Mouse (Mus musculus): Measurements from ENCODE around the gene Cfap99. TPM values are rescaled to one million over a fixed set of nuclear protein-coding genes. Genes with fewer than 3 reads are reported as not detected.

Cfap99 gene
- 0.38 TPM in 1 of 3 replicates, not detected in the others for total RNA-seq (2017)

DNA sequence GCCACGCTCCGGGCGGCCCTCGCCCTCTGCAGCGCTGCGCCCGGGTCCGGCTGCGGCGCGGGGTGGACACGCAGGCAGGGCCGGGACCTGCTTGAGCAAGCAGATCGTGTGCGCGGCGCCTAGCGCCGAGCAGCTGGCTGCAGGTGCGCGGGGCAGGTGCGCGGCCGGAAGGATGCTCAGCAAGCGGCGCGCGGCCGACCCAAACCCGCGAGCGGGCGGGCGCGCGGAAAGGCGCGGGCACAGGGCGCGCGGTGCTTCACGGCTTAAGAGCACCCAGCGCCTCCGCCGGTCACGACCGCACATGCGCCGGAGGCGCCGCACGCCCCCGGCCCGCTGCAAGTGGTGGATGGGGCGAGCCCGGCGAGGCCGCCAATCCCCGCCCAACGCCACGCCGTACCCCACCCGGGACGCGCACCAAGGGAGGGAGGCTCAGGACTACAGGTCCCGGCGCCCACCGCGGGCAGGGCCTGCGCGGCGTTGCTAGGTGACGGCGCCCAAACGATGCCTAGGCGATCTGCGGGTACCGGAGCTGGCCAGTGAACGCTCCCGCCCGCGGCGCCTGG is at the start of gene Cfap99, which contains the start of gene Zfyve28:
Cfap99 (plus strand) TSS at position 447 of the 563 bp plus-strand sequence.
Zfyve28 (minus strand) TSS at position 296 of the 563 bp plus-strand sequence.
- no peak for ATAC-seq (replicated peaks; ENCODE audit: insufficient number of reproducible peaks, low FRiP score, low TSS enrichment, poor library complexity, severe bottlenecking)

DNA sequence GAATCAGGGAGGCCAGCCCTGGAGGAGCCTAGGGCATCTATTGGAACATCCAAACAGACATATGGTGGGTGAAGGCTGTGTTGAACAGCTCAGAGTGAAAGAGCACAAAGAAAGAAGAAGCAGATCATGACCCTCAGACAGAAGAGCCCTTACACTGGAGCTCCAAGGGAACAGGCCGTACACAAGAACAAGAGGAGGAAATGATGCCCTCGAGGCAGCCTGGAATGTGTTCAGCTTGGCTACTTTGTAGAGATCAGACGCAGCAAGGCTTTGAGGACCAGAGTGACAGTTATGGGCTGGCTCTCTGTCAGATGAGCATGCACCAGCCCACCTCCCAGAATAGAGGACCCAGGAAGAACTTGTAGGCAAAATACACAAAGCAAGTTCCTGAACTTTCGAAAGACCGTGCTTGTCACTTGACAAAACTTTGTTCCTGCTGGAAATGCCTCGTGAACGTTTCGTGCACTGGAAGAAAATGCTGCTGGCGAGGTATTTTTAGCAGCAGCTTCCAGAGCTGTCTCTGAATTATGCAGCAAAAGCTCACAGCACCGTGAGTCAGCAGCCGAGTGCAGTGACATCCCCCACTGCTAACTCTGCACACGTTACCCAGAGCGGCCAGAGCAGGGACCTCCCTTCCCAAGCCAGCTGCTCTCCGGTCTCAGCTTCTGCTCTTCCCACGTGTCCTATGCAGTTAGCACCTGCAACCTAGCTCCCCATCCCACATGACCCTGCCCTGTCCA is 46.0 kb upstream of the Cfap99 start:
- no peak for ATAC-seq (replicated peaks; ENCODE audit: insufficient number of reproducible peaks, low FRiP score, low TSS enrichment, poor library complexity, severe bottlenecking)

DNA sequence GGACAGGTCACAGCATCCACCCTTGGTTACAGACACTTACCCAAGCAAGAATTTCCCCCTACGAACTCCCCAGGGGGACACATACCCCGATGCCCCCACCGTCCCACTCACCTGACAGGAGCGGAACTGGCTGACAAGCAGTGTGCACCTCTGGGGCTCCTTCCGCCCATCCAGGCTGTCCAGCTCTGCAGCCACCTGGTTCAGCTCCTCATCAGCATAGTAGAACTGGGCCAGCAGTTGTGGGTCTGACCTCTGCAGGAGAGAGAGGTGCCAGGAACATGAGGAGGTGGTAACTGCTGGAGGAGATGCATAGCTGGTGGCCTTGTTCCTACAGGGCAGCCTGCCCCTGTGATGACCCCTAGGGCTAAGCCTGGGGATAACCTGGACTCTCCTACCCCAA is 45.3 kb upstream of the Cfap99 start:
- no peak for ATAC-seq (replicated peaks; ENCODE audit: insufficient number of reproducible peaks, low FRiP score, low TSS enrichment, poor library complexity, severe bottlenecking)

DNA sequence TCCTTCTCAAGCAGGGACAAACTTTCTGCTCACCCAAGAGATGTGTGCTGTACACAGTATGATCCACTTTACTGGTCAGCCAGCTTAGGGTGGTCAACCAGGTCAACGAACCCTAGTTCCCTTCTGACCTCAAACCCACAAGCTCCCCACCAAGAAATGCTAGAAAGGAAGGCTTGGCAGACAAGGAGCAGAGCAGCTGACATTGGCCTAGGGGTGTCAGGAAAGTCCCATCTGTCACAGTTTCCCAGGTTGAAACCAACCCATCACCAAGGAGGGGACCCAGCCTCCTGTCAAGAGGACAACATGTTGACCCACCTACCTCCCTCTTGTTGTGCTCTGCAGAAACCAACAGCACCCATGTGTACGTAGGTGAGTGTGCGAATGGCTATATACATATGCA is 42.0 kb upstream of the Cfap99 start:
- no peak for ATAC-seq (replicated peaks; ENCODE audit: insufficient number of reproducible peaks, low FRiP score, low TSS enrichment, poor library complexity, severe bottlenecking)

DNA sequence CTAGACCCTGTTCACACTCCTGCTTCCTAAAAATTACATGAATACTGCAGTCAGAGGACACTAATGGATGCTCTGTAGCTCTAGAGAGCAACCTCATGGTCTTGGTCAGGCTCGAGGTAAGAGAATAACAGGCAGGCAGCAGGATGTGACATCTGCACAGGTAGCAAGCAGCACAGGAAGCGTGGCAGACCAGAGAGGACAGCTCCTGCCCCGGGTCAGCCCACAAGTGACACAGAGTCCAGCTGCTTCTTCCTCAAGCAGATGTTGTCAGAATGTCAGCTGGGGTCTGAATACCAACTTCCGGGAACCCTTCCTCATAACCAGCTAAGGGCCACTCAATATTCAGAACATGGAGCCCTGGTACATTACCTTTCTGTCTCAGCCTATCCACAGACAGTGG is 39.3 kb upstream of the Cfap99 start:
- no peak for ATAC-seq (replicated peaks; ENCODE audit: insufficient number of reproducible peaks, low FRiP score, low TSS enrichment, poor library complexity, severe bottlenecking)

DNA sequence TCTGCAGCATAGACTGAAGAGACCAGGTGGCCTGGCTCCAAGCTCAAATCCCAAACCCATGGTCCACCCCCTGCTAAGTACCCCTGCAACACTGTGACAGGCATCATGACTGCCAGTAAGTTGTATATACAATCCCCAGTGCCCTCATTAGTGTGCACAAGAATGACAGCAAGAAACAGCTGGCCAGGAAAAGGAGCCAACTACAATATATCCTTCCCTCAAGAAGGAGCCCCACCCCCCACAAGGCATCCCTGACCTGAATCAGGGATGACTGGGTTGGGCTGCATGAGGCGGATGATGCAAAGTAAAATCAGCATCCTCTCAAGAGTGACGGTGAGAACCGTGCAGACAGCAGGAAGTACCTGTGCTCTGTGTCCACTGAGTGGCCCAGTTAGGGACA is 38.3 kb upstream of the Cfap99 start:
- ATAC-seq (replicated peaks; ENCODE audit: insufficient number of reproducible peaks, low FRiP score, low TSS enrichment, poor library complexity, severe bottlenecking), result no peak

DNA sequence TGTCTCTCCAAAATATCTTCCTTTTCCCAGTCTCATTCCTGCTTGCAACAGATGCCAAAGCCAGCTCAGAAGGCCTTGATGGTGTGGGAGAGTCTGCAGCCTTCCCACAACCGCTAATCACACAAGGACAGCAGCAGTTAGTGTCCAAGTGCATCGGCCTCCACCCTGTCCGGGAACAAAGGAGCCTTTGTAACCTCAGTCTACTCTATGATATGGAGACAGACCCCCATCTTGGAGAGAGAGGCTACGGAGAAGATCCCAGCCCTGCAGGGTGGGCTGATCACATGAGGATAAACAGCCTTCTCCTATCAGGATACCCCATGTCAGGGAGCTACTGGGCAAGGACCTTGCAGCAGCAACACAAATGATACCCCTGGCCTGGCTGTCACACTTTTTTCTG is 36.6 kb upstream of the Cfap99 start:
- ATAC-seq (replicated peaks; ENCODE audit: insufficient number of reproducible peaks, low FRiP score, low TSS enrichment, poor library complexity, severe bottlenecking), result no peak

DNA sequence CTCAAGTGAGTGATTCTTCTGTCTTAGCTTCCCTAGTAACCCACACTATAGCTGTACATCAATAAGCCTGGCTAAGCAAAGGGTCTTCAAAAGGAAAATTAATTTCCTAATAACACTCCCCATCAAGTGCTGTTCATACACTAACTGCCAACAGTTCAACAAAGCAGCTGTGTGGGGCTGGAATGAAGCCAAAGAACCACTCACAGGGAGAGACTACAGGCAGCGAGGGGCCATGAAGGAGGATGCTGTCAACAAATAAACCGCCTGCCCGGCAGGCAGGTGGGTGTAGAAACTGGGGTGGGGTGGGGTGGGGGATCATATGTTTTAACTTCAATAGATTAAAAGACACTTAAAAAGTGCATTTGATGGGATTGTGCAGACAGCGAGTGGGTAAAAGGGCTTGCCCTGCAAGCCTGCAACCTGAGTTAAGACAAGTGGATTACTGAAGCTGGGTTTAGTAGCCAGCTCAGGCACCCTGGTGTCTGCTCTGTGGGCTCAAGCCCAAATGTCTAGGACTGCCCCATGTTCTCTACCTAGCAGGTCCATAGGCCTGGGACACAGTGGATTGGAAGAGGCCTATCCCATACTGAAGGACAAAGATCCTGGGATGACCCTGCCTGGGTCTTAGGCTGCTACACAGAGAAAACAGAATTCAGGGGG is 36.0 kb upstream of the Cfap99 start:
- no peak for ATAC-seq (replicated peaks; ENCODE audit: insufficient number of reproducible peaks, low FRiP score, low TSS enrichment, poor library complexity, severe bottlenecking)

DNA sequence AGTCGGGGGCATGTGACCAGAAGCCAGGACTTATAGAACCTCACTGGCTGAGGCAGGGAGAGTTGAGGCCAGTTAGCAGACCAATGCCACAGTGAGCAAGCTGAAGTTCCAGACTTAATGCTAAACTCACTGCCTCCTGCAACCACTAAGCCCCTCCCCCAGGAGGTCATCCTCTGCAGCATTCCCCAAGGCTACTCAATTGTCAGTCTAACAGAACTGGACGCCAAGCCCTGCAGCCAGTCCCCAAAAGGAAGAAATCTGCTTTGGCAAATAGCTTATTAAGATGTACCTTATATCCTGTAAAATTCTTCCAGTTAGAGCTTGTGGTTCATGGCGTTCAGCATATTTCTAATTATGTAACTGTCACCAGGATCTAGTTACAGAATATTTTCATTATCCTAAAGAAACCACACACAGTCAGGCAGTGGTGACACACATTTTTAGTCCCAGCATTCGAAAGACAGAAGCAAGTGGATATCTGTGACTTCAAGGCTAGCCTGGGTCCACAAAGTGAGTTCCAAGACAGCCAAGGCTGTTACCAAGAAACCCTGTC is 35.4 kb upstream of the Cfap99 start:
- ATAC-seq (replicated peaks; ENCODE audit: insufficient number of reproducible peaks, low FRiP score, low TSS enrichment, poor library complexity, severe bottlenecking), result no peak

DNA sequence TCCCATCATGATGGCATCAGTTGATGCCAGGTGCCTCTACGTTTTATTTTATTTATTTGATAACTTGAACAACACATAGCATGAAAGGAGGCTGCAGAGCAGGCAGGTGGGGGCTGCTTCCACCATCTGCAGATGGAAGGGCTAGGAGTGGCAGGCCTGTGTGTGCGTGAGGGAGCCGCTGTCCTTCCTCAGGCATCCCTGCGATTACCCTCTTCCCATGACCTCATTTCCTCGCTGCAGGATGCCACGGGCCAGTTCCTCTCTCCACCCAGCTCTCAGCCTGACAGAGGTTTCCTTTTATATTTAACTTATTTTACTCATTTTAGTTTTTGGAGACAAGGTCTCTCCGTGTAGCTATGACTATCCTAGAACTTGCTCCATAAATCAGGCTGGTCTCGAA is 34.1 kb upstream of the Cfap99 start:
- ATAC-seq (replicated peaks; ENCODE audit: insufficient number of reproducible peaks, low FRiP score, low TSS enrichment, poor library complexity, severe bottlenecking), result no peak

DNA sequence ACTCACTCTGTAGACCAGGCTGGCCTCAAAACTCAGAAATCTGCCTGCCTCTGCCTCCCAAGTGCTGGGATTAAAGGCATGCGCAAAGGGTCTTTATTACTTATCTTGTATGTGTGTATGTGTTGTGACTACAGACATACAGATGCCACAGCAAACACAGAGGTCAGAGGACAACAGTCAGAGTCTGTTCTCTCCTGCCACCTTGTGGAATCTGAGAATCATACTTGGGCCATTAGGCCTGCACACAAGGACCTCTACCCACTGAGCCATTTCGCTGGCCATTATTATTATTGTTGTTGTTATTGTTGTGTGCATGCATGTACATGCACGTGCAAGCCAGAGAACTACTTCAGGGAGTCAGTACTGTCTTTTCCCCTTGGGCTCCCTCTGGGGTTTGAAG is 33.2 kb upstream of the Cfap99 start:
- ATAC-seq (replicated peaks; ENCODE audit: insufficient number of reproducible peaks, low FRiP score, low TSS enrichment, poor library complexity, severe bottlenecking), result no peak

DNA sequence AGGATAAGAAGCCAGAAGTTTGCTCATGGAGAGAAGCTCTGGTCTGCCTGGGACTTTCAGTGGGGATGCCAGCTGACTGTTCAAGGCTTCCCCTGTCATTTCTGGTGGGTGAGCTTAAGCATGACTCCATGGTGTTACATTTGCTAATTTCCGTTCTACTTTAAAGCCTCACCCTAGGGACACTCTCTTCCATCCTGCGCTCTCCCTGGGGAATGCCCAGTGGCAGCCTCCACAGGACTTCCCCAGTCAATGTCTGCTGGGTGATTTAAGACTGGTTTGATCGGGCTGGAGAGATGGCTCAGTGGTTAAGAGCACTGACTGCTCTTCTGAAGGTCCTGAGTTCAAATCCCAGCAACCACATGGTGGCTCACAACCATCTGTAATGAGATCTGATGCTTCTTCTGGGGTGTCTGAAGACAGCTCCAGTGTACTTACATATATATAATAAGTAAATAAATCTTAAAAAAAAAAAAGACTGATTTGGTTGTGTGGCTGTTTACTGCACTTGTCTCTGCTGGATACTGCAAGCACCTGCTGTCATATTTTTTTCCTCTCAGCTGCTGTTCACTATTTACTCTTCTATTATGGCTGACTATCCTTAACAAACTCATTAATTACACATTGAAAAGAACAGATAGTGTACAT is 29.1 kb upstream of the Cfap99 start:
- ATAC-seq (replicated peaks; ENCODE audit: insufficient number of reproducible peaks, low FRiP score, low TSS enrichment, poor library complexity, severe bottlenecking), result no peak

DNA sequence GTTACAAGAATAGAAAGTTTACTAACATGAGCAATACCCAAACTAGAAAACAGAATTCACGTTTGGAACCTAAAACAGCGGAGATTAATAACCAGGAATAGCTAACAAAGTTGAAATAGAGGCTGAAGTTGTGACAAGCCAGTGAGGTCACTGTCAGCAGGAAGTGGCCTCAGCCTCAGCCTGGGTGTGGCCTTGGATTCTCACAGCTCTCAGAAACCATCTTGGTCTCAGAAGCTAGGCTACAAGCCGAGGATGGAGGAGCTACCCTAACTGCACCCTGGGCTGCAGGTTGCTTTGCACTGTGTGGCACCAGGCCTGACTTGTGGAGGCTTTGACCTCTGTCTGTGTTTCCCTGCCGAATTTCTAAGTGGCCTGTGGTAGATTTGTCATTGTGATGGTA is 22.3 kb upstream of the Cfap99 start:
- ATAC-seq (replicated peaks; ENCODE audit: insufficient number of reproducible peaks, low FRiP score, low TSS enrichment, poor library complexity, severe bottlenecking), result peak; percentile 82

DNA sequence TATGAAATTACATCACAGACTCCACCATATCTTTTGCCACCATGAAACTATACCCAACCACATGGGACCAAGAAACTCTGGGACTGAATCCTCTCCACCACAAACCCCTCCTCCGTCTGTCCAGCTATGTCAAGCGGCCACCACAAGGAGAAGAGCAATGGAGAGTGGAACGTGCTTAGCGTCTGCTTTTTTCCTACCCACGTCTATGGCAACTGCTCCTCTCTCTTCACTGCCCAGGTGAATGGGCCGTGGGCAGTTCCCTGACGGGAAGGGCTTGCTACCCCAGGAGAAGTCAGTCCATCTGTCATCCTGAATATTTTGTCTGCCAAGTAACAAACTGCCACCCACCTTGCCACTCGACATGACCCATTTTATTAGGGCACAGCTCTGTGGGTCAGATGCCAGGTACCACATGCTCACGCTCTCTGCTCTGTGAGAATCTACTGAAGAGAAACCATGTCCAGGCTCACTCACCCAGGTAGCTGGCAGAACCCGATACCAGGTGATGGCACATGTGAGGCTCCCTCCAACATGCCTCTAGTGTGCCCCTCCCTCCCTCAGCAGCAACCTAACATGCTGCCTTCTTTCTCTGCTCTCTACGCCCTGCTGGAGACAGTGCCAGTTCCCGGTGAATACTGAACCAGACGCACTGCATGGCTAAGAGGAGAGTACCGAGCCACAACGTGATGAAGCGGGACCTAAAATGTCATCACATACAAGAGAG is 19.0 kb upstream of the Cfap99 start:
- no peak for ATAC-seq (replicated peaks; ENCODE audit: insufficient number of reproducible peaks, low FRiP score, low TSS enrichment, poor library complexity, severe bottlenecking)

DNA sequence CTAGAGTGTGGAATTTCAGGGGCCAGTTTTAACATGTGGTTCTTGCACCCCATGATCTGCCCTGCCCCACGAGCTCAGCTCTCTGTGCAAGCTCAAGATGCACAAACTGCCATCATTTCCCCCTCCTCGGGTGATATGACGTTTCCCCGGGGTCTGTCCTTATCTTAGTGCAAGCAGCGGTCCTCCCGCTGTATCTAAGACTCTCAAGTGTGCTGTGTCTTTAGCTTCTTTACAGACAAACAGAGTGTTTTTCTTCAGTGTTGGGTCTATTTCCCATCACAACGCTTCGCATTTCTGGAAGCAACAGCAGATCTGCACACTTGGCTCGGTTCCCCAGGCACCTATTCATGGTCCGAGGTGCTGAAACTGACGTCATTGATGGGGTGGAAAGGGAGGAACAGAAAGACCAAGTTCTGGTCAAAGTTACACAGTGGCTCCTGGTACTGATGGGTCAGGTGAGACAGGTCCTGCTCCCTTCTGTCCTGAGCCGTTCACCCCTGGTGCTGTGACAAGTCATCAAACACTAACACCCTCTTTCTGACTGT is 18.4 kb upstream of the Cfap99 start:
- ATAC-seq (replicated peaks; ENCODE audit: insufficient number of reproducible peaks, low FRiP score, low TSS enrichment, poor library complexity, severe bottlenecking), result no peak

DNA sequence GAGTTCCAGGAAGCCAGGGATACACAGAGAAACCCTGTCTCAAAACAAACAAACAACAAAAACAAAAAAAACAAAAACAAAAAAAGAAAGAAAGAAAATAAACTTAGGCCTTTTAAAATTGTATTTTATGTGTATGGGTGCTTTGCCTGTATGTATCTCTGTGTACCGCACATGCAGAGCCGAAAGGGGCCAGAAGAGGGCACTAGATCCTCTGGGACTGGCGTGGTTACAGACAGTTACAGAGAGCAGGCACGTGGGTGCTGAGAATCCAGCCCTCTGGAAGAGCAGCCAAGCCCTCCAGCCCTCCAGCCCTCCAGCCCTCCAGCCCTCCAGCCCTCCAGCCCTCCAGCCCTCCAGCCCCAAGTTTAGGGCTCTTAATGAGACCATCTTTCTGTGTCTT is 16.7 kb upstream of the Cfap99 start:
- peak; percentile 62; the same call in 1 of the 2 replicates for ATAC-seq (replicated peaks; ENCODE audit: insufficient number of reproducible peaks, low FRiP score, low TSS enrichment, poor library complexity, severe bottlenecking)

DNA sequence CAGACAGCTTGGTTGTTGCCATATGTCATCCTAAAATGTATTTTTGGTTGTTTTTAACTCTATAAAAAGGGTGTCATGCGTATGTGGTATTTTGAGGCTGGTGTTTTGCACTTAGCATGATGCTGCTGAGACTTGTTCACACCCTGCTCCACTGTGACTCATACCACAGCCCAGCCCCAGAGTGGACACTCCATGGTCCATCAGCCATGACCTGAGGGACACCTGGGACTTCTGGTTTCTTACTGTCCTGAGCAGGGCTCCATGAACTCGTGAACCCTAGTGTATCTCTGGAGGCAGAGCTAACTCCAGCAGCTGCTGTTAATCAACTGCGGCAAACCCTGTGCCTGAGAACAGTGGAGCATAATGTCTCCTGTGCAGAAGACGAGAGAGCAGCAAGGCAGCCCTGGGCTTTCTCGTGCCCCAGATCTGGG is 15.1 kb upstream of the Cfap99 start:
- no peak for ATAC-seq (replicated peaks; ENCODE audit: insufficient number of reproducible peaks, low FRiP score, low TSS enrichment, poor library complexity, severe bottlenecking)

DNA sequence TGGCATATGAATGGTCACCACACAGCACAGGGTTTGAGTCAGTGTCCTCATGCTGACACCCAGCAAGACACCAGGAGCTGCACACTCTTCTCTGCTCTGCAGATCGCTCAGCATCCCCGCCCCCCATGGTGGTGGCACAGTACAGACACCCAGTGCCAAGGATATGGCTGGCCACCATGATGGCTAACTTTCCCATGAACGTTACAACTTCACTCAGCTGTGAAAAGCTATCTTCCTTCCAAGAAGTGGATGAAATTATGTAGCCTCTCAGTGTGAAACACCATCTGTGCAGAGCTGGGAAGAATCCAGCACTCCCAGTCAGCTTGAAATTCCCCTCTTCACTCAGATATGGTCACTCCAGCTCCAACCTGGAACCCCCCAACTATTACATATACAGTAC is 14.1 kb upstream of the Cfap99 start:
- ATAC-seq (replicated peaks; ENCODE audit: insufficient number of reproducible peaks, low FRiP score, low TSS enrichment, poor library complexity, severe bottlenecking), result no peak
